15 mouse cellular contexts compared by ENCODE assay signal in the genomic region with DNA sequence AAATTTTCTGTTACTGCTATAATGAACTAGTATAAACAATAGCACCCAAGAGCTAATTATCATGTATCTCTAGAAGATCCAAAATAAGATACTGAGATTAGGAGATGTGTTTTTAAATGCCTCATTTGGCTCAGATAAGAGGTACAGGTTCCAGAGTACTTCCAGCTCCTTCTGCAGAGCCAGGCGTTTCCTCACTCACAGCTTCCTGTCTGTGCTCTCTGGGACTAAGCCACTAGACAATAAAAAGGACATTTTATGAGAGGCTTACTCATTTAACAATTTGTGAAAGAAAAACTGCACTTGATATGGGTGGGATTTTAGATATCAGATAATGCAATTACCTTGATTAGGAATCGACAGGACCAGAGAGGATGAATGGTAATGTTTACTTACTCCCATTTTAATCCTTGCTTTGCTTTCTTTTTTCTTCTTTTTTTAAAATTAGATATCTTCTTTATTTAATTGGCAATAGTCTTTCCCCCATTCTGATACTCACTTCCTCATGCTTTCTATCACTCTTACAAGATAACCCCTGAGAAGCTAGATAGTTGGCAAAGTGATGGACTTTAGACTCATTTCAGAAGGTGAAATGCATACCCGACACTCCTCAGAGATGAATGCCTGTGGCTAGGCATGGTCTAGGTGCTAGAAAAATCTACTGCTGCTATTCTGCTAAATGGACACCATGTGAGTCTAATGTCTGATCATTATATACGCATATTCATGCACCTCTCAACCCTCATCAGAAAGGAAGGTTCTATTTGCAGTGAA.
"Had no signal": no experiment of that assay in that cellular context is flagged by ENCODE, and none has a peak within 500 bp of the region (broad histone marks: within the 10 kb centered on the region; RNA-seq: fewer than 3 reads in every experiment).

No protein-coding gene starts in this region.

- H3K27ac ChIP-seq: neural tube, embryonic 15.5 days; stomach, embryonic 15.5 days; stomach, postnatal 0 days had no signal

- H3K36me3 ChIP-seq: neural tube, embryonic 15.5 days; stomach, embryonic 15.5 days had no signal

- H3K4me1 ChIP-seq: neural tube, embryonic 15.5 days; stomach, embryonic 15.5 days had no signal

- H3K9ac ChIP-seq: neural tube, embryonic 15.5 days; stomach, embryonic 15.5 days had no signal

- H3K4me2 ChIP-seq: neural tube, embryonic 15.5 days; stomach, embryonic 15.5 days had no signal

- H3K9me3 ChIP-seq: neural tube, embryonic 15.5 days; stomach, embryonic 15.5 days had no signal

- H3K27me3 ChIP-seq: neural tube, embryonic 15.5 days; stomach, embryonic 15.5 days had no signal

- DNase-seq: retina, postnatal 1 day; right cerebral cortex, adult 18-20 months; right cerebral cortex, postnatal 14 days; right cerebral cortex, postnatal 25 days; right cerebral cortex, postnatal 4 days; spleen, adult 18-20 months; thymus, adult 18-20 months; thymus, adult 2 months; thymus, postnatal 14 days; thymus, postnatal 25 days; thymus, postnatal 36 days; thymus, postnatal 4 days had no signal

- H3K4me3 ChIP-seq: neural tube, embryonic 15.5 days; stomach, embryonic 15.5 days had no signal
